Mouse (Mus musculus) layer of hippocampus, adult 11-12 months (tissue): ENCODE results near the gene Poc5.

Experiments used
- DNase-seq: peaks from one replicate; pipeline ENCODE4 v3.0.0; 2022; ENCODE audit warnings: low spot score

Gene Poc5

GRCm38 (mm10) chr13:96431595-96432156 is 43.6 kb downstream of the Poc5 start:
- peak; percentile 92 for DNase-seq

GRCm38 (mm10) chr13:96432376-96432811 is 44.3 kb downstream of the Poc5 start:
- no peak for DNase-seq

- DNase-seq = no peak
These were observed 44.9 kb downstream of the Poc5 start for GRCm38 (mm10) chr13:96433041-96433440.

- DNase-seq = no peak
These were observed 45.6 kb downstream of the Poc5 start for GRCm38 (mm10) chr13:96433648-96434190.

GRCm38 (mm10) chr13:96434899-96435331 is 46.8 kb downstream of the Poc5 start:
- no peak for DNase-seq

- DNase-seq = no peak
These were observed 47.7 kb downstream of the Poc5 start for GRCm38 (mm10) chr13:96435793-96436192.

GRCm38 (mm10) chr13:96436921-96437320 is 48.8 kb downstream of the Poc5 start:
- no peak for DNase-seq

- no peak for DNase-seq
These were observed 52.3 kb downstream of the Poc5 start for GRCm38 (mm10) chr13:96440436-96440835.

- DNase-seq = no peak
These were observed 62.2 kb downstream of the Poc5 start for GRCm38 (mm10) chr13:96450205-96450856.

- DNase-seq = no peak
These were observed 62.8 kb downstream of the Poc5 start for GRCm38 (mm10) chr13:96450869-96451268.

GRCm38 (mm10) chr13:96451386-96452140 is 63.5 kb downstream of the Poc5 start:
- no peak for DNase-seq

- DNase-seq = no peak
These were observed 64.5 kb downstream of the Poc5 start for GRCm38 (mm10) chr13:96452621-96453020.

- no peak for DNase-seq
These were observed 66.2 kb downstream of the Poc5 start for GRCm38 (mm10) chr13:96454288-96454687.

- DNase-seq = no peak
These were observed 69.5 kb downstream of the Poc5 start for GRCm38 (mm10) chr13:96457566-96457965.

- DNase-seq = no peak
These were observed 69.9 kb downstream of the Poc5 start for GRCm38 (mm10) chr13:96458018-96458417.

- no peak for DNase-seq
These were observed 70.5 kb downstream of the Poc5 start for GRCm38 (mm10) chr13:96458606-96459005.

- no peak for DNase-seq
These were observed 74.5 kb downstream of the Poc5 start for GRCm38 (mm10) chr13:96462644-96463043.

- DNase-seq = no peak
These were observed 77.2 kb downstream of the Poc5 start for GRCm38 (mm10) chr13:96465315-96465714.
